Mouse (Mus musculus): ENCODE measurements around the gene Pnrc2. TPM values are rescaled to one million over a fixed set of nuclear protein-coding genes. Genes with fewer than 3 reads are reported as not detected.

The Pnrc2 gene
- polyA plus RNA-seq, 1 experiment from 2014 or later: 226 TPM

- DNase-seq (ENCODE audit: low spot score) (no peak), ATAC-seq (ENCODE audit: low FRiP score) (no peak)
- no peak overlapping the region for H3K9ac ChIP-seq (ENCODE audit: low read depth, low read length)
- H3K9me3 ChIP-seq (ENCODE audit: control insufficient read depth, low read length): no peaks in the 10 kb centered on the region
- no peak overlapping the region for H3K4me2 ChIP-seq (replicated peaks; ENCODE audit: low read depth, low read length)
- no peak overlapping the region for H3K4me3 ChIP-seq (ENCODE audit: low read depth, low read length)
- no peak overlapping the region for H3K27ac ChIP-seq (ENCODE audit: low read depth, low read length)
- WGBS: 47% methylated on average over 6 of the region's 6 CpGs
- no peaks in the 10 kb centered on the region for H3K27me3 ChIP-seq (ENCODE audit: control insufficient read depth, insufficient read depth, low read length)
- 0 out of 2 replicates have a peak, but pooled peaks cover 2% of the 10 kb centered on the region for H3K4me1 ChIP-seq (replicated peaks; ENCODE audit: control insufficient read depth, insufficient read depth, low read length)
- no peaks in the 10 kb centered on the region for H3K36me3 ChIP-seq (ENCODE audit: control insufficient read depth, insufficient read depth, low read length)
Observed at GRCm38 (mm10) chr4:135884531-135884930, 10.9 kb upstream of the Pnrc2 start.

DNA sequence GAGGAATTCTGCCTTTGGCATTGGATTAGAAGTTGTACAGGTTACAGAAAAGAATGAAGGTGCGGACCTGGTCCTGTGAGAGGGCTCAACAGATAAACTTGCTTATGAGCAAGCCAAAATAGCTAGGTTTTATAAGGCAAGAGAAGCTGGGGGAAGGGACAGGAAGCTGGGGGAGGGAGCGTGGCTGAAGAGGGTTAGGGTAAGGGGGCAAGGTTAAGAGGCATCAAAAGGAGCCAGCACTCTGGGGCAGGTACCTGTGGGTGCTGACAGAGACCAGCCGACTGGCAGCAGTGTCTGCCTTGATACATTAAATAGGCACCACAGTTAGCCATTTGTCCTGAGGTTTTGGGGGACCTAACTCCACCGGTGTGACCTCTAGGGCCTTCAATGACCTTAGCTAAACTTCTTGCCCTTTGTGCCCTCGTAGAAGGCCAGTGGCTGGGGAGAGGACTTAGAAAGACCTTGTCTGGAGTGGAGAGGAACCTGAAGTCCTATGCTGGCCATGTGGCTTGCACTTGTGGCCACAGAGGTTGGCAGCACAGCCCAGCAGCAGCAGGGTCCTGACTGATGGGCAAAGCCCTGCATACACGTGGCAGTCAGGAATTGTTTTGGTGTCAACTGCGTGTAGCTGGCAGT lies 10.3 kb upstream of the Pnrc2 start:
- Histone ChIP-seq H3K9me3 (ENCODE audit: control insufficient read depth, low read length) (no peaks in the 10 kb centered on the region), H3K27ac (ENCODE audit: low read depth, low read length) (no peak overlapping the region), H3K9ac (ENCODE audit: low read depth, low read length) (no peak overlapping the region), H3K27me3 (ENCODE audit: control insufficient read depth, insufficient read depth, low read length) (no peaks in the 10 kb centered on the region), H3K4me3 (ENCODE audit: low read depth, low read length) (no peak overlapping the region), H3K4me1 (replicated peaks; ENCODE audit: control insufficient read depth, insufficient read depth, low read length) (0 out of 2 replicates have a peak, but pooled peaks cover 2% of the 10 kb centered on the region), H3K36me3 (ENCODE audit: control insufficient read depth, insufficient read depth, low read length) (no peaks in the 10 kb centered on the region), H3K4me2 (replicated peaks; ENCODE audit: low read depth, low read length) (no peak overlapping the region)
- no peak for ATAC-seq (ENCODE audit: low FRiP score)
- no peak for DNase-seq (ENCODE audit: low spot score)
- 58% methylated on average over 7 of the region's 7 CpGs for WGBS

DNA sequence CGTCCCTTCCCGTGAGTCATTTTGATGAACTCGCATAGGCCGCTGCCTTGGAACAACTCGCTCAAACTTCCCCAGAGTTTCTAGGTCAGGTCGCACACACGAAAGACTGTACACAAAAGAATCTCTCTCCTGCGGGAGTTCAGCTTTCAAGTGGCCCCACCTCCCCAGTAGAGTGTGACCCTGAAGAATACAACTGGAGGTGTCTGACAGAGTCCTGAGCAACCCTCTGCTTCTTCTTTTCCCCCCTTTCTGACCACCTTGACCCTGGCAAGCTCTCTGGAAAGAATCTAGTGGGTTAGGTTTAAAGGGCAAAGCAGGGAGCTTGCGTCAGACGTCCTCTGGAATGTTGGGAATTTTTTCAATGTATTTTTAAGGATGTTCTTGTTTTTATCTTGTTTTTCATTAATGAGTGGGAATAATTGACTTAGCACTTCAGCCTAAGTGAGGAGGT lies 9.8 kb upstream of the Pnrc2 start:
- Histone ChIP-seq H3K4me1 (replicated peaks; ENCODE audit: control insufficient read depth, insufficient read depth, low read length) (0 out of 2 replicates have a peak, but pooled peaks cover 2% of the 10 kb centered on the region), H3K27me3 (ENCODE audit: control insufficient read depth, insufficient read depth, low read length) (no peaks in the 10 kb centered on the region), H3K36me3 (ENCODE audit: control insufficient read depth, insufficient read depth, low read length) (no peaks in the 10 kb centered on the region), H3K9ac (ENCODE audit: low read depth, low read length) (no peak overlapping the region), H3K9me3 (ENCODE audit: control insufficient read depth, low read length) (no peaks in the 10 kb centered on the region), H3K27ac (ENCODE audit: low read depth, low read length) (no peak overlapping the region), H3K4me3 (ENCODE audit: low read depth, low read length) (no peak overlapping the region), H3K4me2 (replicated peaks; ENCODE audit: low read depth, low read length) (no peak overlapping the region)
- 43% methylated on average over 10 of the region's 10 CpGs for WGBS
- no peak for DNase-seq (ENCODE audit: low spot score)
- no peak for ATAC-seq (ENCODE audit: low FRiP score)

DNA sequence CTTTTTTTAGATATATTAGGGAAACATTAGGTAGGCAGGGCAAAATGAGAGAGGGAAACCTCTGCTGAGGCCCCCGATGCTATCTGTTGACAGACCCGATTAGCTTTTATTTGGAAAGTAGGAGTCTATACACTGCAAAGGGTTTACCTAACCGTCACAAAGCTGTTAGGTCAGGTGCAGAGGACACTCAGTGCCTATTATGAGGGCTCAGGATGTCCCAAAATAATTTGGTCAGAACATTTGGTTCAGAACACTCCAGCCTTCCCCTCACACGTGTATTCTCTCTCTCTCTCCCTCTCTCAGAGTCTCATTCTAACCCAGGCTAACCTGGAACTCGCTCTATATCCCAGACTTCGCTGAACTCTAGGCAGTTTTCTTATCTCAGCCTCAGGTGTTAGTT lies 8.4 kb upstream of the Pnrc2 start:
- H3K27me3 ChIP-seq (ENCODE audit: control insufficient read depth, insufficient read depth, low read length): no peaks in the 10 kb centered on the region
- H3K27ac ChIP-seq (ENCODE audit: low read depth, low read length): no peak overlapping the region
- 0 out of 2 replicates have a peak, but pooled peaks cover 2% of the 10 kb centered on the region for H3K4me1 ChIP-seq (replicated peaks; ENCODE audit: control insufficient read depth, insufficient read depth, low read length)
- no peaks in the 10 kb centered on the region for H3K36me3 ChIP-seq (ENCODE audit: control insufficient read depth, insufficient read depth, low read length)
- ATAC-seq (ENCODE audit: low FRiP score) (no peak), DNase-seq (ENCODE audit: low spot score) (no peak)
- no peak overlapping the region for H3K4me2 ChIP-seq (replicated peaks; ENCODE audit: low read depth, low read length)
- WGBS: 84% methylated on average over 6 of the region's 6 CpGs
- H3K9ac ChIP-seq (ENCODE audit: low read depth, low read length): no peak overlapping the region
- no peak overlapping the region for H3K4me3 ChIP-seq (ENCODE audit: low read depth, low read length)
- no peaks in the 10 kb centered on the region for H3K9me3 ChIP-seq (ENCODE audit: control insufficient read depth, low read length)

- Histone ChIP-seq H3K36me3 (ENCODE audit: control insufficient read depth, insufficient read depth, low read length) (no peaks in the 10 kb centered on the region), H3K9ac (ENCODE audit: low read depth, low read length) (no peak overlapping the region), H3K4me1 (replicated peaks; ENCODE audit: control insufficient read depth, insufficient read depth, low read length) (peaks cover 10% of the 10 kb centered on the region; the same call in 1 of the 2 replicates), H3K27me3 (ENCODE audit: control insufficient read depth, insufficient read depth, low read length) (no peaks in the 10 kb centered on the region), H3K27ac (ENCODE audit: low read depth, low read length) (no peak overlapping the region), H3K4me3 (ENCODE audit: low read depth, low read length) (no peak overlapping the region), H3K4me2 (replicated peaks; ENCODE audit: low read depth, low read length) (no peak overlapping the region), H3K9me3 (ENCODE audit: control insufficient read depth, low read length) (no peaks in the 10 kb centered on the region)
- ATAC-seq (ENCODE audit: low FRiP score) (no peak), DNase-seq (ENCODE audit: low spot score) (no peak)
- 80% methylated on average over 10 of the region's 10 CpGs for WGBS
Observed at GRCm38 (mm10) chr4:135880576-135880975, 6.9 kb upstream of the Pnrc2 start.

- H3K27me3 ChIP-seq (ENCODE audit: control insufficient read depth, insufficient read depth, low read length): no peaks in the 10 kb centered on the region
- no peak overlapping the region for H3K4me3 ChIP-seq (ENCODE audit: low read depth, low read length)
- no peaks in the 10 kb centered on the region for H3K36me3 ChIP-seq (ENCODE audit: control insufficient read depth, insufficient read depth, low read length)
- no peak overlapping the region for H3K9ac ChIP-seq (ENCODE audit: low read depth, low read length)
- ATAC-seq (ENCODE audit: low FRiP score) (no peak), DNase-seq (ENCODE audit: low spot score) (no peak)
- WGBS: 94% methylated on average over 6 of the region's 6 CpGs
- H3K9me3 ChIP-seq (ENCODE audit: control insufficient read depth, low read length): no peaks in the 10 kb centered on the region
- no peak overlapping the region for H3K4me2 ChIP-seq (replicated peaks; ENCODE audit: low read depth, low read length)
- H3K4me1 ChIP-seq (replicated peaks; ENCODE audit: control insufficient read depth, insufficient read depth, low read length): peaks cover 10% of the 10 kb centered on the region; the same call in 1 of the 2 replicates
- H3K27ac ChIP-seq (ENCODE audit: low read depth, low read length): no peak overlapping the region
Observed at GRCm38 (mm10) chr4:135880018-135880417, 6.4 kb upstream of the Pnrc2 start.

- WGBS: 59% methylated on average over 6 of the region's 6 CpGs
- Histone ChIP-seq H3K36me3 (ENCODE audit: control insufficient read depth, insufficient read depth, low read length) (no peaks in the 10 kb centered on the region), H3K4me3 (ENCODE audit: low read depth, low read length) (no peak overlapping the region), H3K4me2 (replicated peaks; ENCODE audit: low read depth, low read length) (no peak overlapping the region), H3K9ac (ENCODE audit: low read depth, low read length) (no peak overlapping the region), H3K9me3 (ENCODE audit: control insufficient read depth, low read length) (no peaks in the 10 kb centered on the region), H3K27me3 (ENCODE audit: control insufficient read depth, insufficient read depth, low read length) (no peaks in the 10 kb centered on the region), H3K4me1 (replicated peaks; ENCODE audit: control insufficient read depth, insufficient read depth, low read length) (peaks cover 13% of the 10 kb centered on the region), H3K27ac (ENCODE audit: low read depth, low read length) (no peak overlapping the region)
- DNase-seq (ENCODE audit: low spot score): no peak
- no peak for ATAC-seq (ENCODE audit: low FRiP score)
Observed at GRCm38 (mm10) chr4:135879021-135879420, 5.4 kb upstream of the Pnrc2 start.

GRCm38 (mm10) chr4:135877742-135878141 lies 4.1 kb upstream of the Pnrc2 start:
- WGBS: 58% methylated on average over 2 of the region's 2 CpGs
- Histone ChIP-seq H3K4me3 (ENCODE audit: low read depth, low read length) (no peak overlapping the region), H3K4me1 (replicated peaks; ENCODE audit: control insufficient read depth, insufficient read depth, low read length) (peaks cover 10% of the 10 kb centered on the region), H3K9ac (ENCODE audit: low read depth, low read length) (no peak overlapping the region), H3K27ac (ENCODE audit: low read depth, low read length) (no peak overlapping the region), H3K9me3 (ENCODE audit: control insufficient read depth, low read length) (no peaks in the 10 kb centered on the region), H3K27me3 (ENCODE audit: control insufficient read depth, insufficient read depth, low read length) (no peaks in the 10 kb centered on the region), H3K4me2 (replicated peaks; ENCODE audit: low read depth, low read length) (no peak overlapping the region), H3K36me3 (ENCODE audit: control insufficient read depth, insufficient read depth, low read length) (no peaks in the 10 kb centered on the region)
- no peak for DNase-seq (ENCODE audit: low spot score)
- ATAC-seq (ENCODE audit: low FRiP score): no peak

DNA sequence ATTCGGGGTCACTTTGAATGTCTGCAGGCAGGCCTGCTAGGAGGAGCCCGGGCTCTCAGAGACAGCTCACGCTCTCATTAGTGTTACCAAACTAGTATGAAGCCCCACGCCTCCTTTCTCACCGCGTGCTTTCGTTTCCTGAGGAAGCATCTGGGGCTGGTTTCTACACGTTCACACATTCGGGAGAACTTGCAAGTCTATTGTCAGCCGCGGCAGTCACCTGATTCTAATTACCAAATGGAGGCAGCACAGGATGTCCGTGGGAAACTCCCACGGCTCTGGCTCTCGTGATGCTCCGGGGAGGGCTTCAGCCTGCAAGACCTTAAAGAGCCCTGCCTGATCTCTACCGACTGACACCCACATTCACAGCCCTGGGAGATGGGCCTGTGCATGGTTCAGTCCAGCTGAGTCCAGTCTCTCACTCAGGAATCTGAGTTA lies 3.0 kb upstream of the Pnrc2 start:
- Histone ChIP-seq H3K4me2 (replicated peaks; ENCODE audit: low read depth, low read length) (peak overlapping the region; percentile 8), H3K4me3 (ENCODE audit: low read depth, low read length) (no peak overlapping the region), H3K9me3 (ENCODE audit: control insufficient read depth, low read length) (no peaks in the 10 kb centered on the region), H3K36me3 (ENCODE audit: control insufficient read depth, insufficient read depth, low read length) (no peaks in the 10 kb centered on the region), H3K9ac (ENCODE audit: low read depth, low read length) (no peak overlapping the region; the same call in 1 of the 2 replicates), H3K27ac (ENCODE audit: low read depth, low read length) (no peak overlapping the region), H3K4me1 (replicated peaks; ENCODE audit: control insufficient read depth, insufficient read depth, low read length) (peaks cover 10% of the 10 kb centered on the region), H3K27me3 (ENCODE audit: control insufficient read depth, insufficient read depth, low read length) (no peaks in the 10 kb centered on the region)
- DNase-seq (ENCODE audit: low spot score) (peak; percentile 64), ATAC-seq (ENCODE audit: low FRiP score) (no peak)
- 5% methylated on average over 16 of the region's 16 CpGs for WGBS
